Mouse (Mus musculus): Measurements from ENCODE around the gene Gpd1l. TPM values are rescaled to one million over a fixed set of nuclear protein-coding genes. Genes with fewer than 3 reads are reported as not detected.
"Not testable (repeated sequence)": the region's sequence is repeated elsewhere in the genome, so short reads cannot be mapped to it uniquely, and the experiment has no call there.

Gpd1l gene
- total RNA-seq (2014; rRNA removed) (72.1 and 77.7 TPM in 2 replicates), polyA plus RNA-seq (2015; fragmentation: Nextera tagmentation; extraction: Ambion mirVana) (39.2 and 39.3 TPM in 2 replicates)

GRCm38 (mm10) chr9:114933723-114934171 lies at the start of gene Gpd1l:
TSS of gene Gpd1l (minus strand) at chr9:114933987.
- under 1% methylated on average over 27 of the region's 30 CpGs for WGBS
- DNase-seq (ENCODE audit: low spot score) (peak; percentile 91), ATAC-seq (ENCODE audit: low FRiP score) (peak; percentile 94)
- H3K9me3 ChIP-seq (ENCODE audit: low read length) = no peaks in the 10 kb centered on the region
- no peaks in the 10 kb centered on the region; the same call in 1 of the 2 replicates for H3K4me1 ChIP-seq (ENCODE audit: insufficient read depth, low read length)
- H3K27me3 ChIP-seq (ENCODE audit: insufficient read depth, low read length) = no peaks in the 10 kb centered on the region
- TF ChIP-seq CTCF (IDR thresholded peaks at IDR 0.05) = no peak
- no peaks in the 10 kb centered on the region for H3K36me3 ChIP-seq (ENCODE audit: insufficient read depth, low read length)
- H3K27ac ChIP-seq (ENCODE audit: low read depth, low read length) = peak within 1 kb of the TSS; percentile 72
- H3K9ac ChIP-seq (replicated peaks; ENCODE audit: low read length, poor library complexity, severe bottlenecking) = peak within 1 kb of the TSS; percentile 76
- H3K4me2 ChIP-seq (ENCODE audit: low read depth, low read length, poor library complexity, severe bottlenecking) = peak within 1 kb of the TSS; percentile 98
- peak within 1 kb of the TSS; percentile 75 for H3K4me3 ChIP-seq (ENCODE audit: low read depth, low read length)

DNA sequence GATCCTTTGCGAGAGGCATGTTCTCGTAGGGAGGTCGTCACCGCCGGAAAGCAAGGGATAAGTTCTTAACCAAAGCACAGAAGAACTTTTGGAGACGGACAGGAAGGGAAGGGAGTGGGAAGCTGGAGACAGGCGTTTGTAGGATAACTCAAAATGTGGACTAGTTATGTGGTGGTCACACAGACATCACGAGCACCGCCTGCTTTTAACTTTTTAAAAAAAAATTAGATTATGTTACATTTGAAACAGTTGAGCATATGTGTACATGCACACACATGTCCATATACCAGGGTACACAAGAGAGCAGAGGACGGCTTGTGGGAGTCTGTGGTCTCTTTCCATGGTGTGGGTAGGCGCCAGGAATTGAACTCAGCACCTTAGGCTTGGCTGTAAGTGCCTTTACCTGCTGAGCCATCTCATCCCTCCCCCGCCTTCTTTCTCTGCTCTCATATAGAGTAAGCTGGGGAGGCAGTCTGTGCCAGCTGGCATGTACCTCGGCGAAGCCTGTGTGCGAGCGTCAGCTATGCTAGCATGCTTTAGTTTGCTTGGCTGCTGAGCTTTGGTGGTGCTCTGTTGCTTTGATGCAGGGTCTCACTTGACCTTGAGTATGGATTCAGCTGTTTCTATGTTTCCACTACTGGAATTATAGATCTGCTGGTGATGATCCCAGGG lies 49.0 kb upstream of the Gpd1l start, which contains the start of gene Rps27rt:
Gene Rps27rt, minus strand, starts transcription at position 51 of the 672 bp plus-strand sequence.
- Histone ChIP-seq H3K27ac (ENCODE audit: low read depth, low read length) (no peak within 1 kb of the TSS), H3K4me1 (ENCODE audit: insufficient read depth, low read length) (peaks cover 9% of the 10 kb centered on the region; the same call in 1 of the 2 replicates), H3K9ac (replicated peaks; ENCODE audit: low read length, poor library complexity, severe bottlenecking) (no peak within 1 kb of the TSS), H3K4me3 (ENCODE audit: low read depth, low read length) (no peak within 1 kb of the TSS), H3K27me3 (ENCODE audit: insufficient read depth, low read length) (no peaks in the 10 kb centered on the region; the same call in 1 of the 2 replicates), H3K36me3 (ENCODE audit: insufficient read depth, low read length) (no peaks in the 10 kb centered on the region), H3K4me2 (ENCODE audit: low read depth, low read length, poor library complexity, severe bottlenecking) (no peak within 1 kb of the TSS), H3K9me3 (ENCODE audit: low read length) (no peaks in the 10 kb centered on the region)
- WGBS = 94% methylated on average over 16 of the region's 16 CpGs
- ATAC-seq (ENCODE audit: low FRiP score) (no peak), DNase-seq (ENCODE audit: low spot score) (peak; percentile 19)
- no peak for TF ChIP-seq CTCF (IDR thresholded peaks at IDR 0.05)

GRCm38 (mm10) chr9:114979969-114980368 lies 46.2 kb upstream of the Gpd1l start:
- Histone ChIP-seq H3K4me2 (ENCODE audit: low read depth, low read length, poor library complexity, severe bottlenecking) (peak overlapping the region; percentile 75), H3K27me3 (ENCODE audit: insufficient read depth, low read length) (no peaks in the 10 kb centered on the region; the same call in 1 of the 2 replicates), H3K9me3 (ENCODE audit: low read length) (no peaks in the 10 kb centered on the region), H3K27ac (ENCODE audit: low read depth, low read length) (no peak overlapping the region), H3K36me3 (ENCODE audit: insufficient read depth, low read length) (no peaks in the 10 kb centered on the region), H3K4me3 (ENCODE audit: low read depth, low read length) (peak overlapping the region; percentile 76; the same call in 1 of the 2 replicates), H3K9ac (replicated peaks; ENCODE audit: low read length, poor library complexity, severe bottlenecking) (no peak overlapping the region), H3K4me1 (ENCODE audit: insufficient read depth, low read length) (peaks cover 9% of the 10 kb centered on the region; the same call in 1 of the 2 replicates)
- DNase-seq (ENCODE audit: low spot score) (no peak), ATAC-seq (ENCODE audit: low FRiP score) (no peak)
- 70% methylated on average over 6 of the region's 6 CpGs for WGBS
- no peak for TF ChIP-seq CTCF (IDR thresholded peaks at IDR 0.05)

- under 1% methylated on average over 48 of the region's 86 CpGs for WGBS
- ATAC-seq (ENCODE audit: low FRiP score) (peak; percentile 79), DNase-seq (ENCODE audit: low spot score) (peak; percentile 78)
- no peaks in the 10 kb centered on the region for H3K9me3 ChIP-seq (ENCODE audit: low read length)
- peak within 1 kb of the TSS; percentile 76 for H3K4me3 ChIP-seq (ENCODE audit: low read depth, low read length)
- H3K36me3 ChIP-seq (ENCODE audit: insufficient read depth, low read length) = no peaks in the 10 kb centered on the region
- peak within 1 kb of the TSS; percentile 75 for H3K4me2 ChIP-seq (ENCODE audit: low read depth, low read length, poor library complexity, severe bottlenecking)
- H3K9ac ChIP-seq (replicated peaks; ENCODE audit: low read length, poor library complexity, severe bottlenecking) = peak within 1 kb of the TSS; percentile 88
- peak within 1 kb of the TSS; percentile 65 for H3K27ac ChIP-seq (ENCODE audit: low read depth, low read length)
- H3K27me3 ChIP-seq (ENCODE audit: insufficient read depth, low read length) = no peaks in the 10 kb centered on the region; the same call in 1 of the 2 replicates
- H3K4me1 ChIP-seq (ENCODE audit: insufficient read depth, low read length) = peaks cover 9% of the 10 kb centered on the region; the same call in 1 of the 2 replicates
- peak; percentile 59 for TF ChIP-seq CTCF (IDR thresholded peaks at IDR 0.05)
Measured at GRCm38 (mm10) chr9:114978281-114979111, 44.7 kb upstream of the Gpd1l start, which contains the start of gene Osbpl10. TSS of gene Osbpl10 (plus strand) at chr9:114978569.

DNA sequence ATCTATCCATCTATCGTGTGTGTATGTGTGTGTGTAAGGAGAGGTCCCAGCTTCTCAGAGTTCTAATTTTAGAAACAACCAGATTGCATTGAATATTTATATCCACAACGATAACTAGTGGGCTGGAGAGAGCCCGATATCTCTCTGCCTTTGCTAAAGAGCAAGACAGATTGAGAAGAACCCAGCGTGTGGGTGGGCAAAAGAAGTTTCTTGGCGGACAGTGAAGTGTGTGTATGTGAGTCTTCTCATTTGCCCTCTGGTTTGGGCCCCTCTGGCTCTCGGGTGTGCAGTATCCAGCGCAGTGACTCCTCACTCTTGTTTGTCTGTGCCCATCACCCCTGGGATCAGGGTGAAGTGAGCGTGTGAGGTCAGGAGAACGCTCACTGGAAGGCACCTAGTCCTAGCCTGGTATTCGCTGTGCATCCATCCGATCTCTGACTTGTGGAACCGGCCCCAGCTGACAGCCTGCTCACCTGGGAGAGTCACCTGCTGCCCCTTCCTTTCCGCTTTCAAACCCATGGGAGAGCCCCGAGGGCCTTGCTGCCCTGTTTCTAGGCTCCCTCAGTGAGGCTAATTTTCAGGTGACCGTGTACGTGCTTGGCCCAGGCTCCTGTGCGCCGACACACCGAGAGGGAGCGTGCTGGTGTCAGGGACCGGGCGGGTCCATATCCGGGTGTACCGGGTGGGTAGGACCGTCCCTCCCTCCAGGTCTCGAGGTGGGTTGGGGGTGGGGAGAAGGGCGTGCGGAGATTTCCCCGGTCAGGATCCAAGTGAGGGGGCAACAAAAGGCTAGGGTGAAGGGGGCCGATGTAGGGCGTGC lies 43.9 kb upstream of the Gpd1l start:
- peak; percentile 63; the same call in 1 of the 2 replicates for ATAC-seq (ENCODE audit: low FRiP score)
- TF ChIP-seq CTCF (IDR thresholded peaks at IDR 0.05) = peak; percentile 29
- peak overlapping the region; percentile 76 for H3K4me3 ChIP-seq (ENCODE audit: low read depth, low read length)
- peak; percentile 15 for DNase-seq (ENCODE audit: low spot score)
- no peaks in the 10 kb centered on the region; the same call in 1 of the 2 replicates for H3K27me3 ChIP-seq (ENCODE audit: insufficient read depth, low read length)
- H3K27ac ChIP-seq (ENCODE audit: low read depth, low read length) = peak overlapping the region; percentile 65
- H3K4me2 ChIP-seq (ENCODE audit: low read depth, low read length, poor library complexity, severe bottlenecking) = peak overlapping the region; percentile 75
- peaks cover 9% of the 10 kb centered on the region; the same call in 1 of the 2 replicates for H3K4me1 ChIP-seq (ENCODE audit: insufficient read depth, low read length)
- H3K9ac ChIP-seq (replicated peaks; ENCODE audit: low read length, poor library complexity, severe bottlenecking) = peak overlapping the region; percentile 88
- 8% methylated on average over 31 of the region's 31 CpGs for WGBS
- no peaks in the 10 kb centered on the region for H3K9me3 ChIP-seq (ENCODE audit: low read length)
- H3K36me3 ChIP-seq (ENCODE audit: insufficient read depth, low read length) = no peaks in the 10 kb centered on the region

DNA sequence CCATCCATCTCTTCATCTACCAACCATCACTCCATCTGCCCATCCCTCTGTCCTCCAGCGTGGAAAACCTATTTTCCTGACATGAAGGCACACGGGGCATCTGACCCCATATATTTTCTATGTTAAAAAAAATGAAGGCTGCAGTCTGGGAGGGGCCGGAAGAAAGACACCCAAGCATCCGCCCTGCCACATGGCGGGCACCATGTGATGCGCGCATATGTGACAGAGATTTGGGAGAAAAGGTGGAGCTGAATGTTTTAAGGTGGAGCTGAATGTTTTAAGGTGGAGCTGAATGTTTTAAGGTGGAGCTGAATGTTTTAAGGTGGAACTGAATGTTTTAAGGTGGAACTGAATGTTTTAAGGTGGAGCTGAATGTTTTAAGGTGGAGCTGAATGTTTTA lies 32.5 kb upstream of the Gpd1l start:
- H3K4me1 ChIP-seq (ENCODE audit: insufficient read depth, low read length); H3K36me3 ChIP-seq (ENCODE audit: insufficient read depth, low read length); H3K4me2 ChIP-seq (ENCODE audit: low read depth, low read length, poor library complexity, severe bottlenecking); ATAC-seq (ENCODE audit: low FRiP score); H3K9me3 ChIP-seq (ENCODE audit: low read length); H3K4me3 ChIP-seq (ENCODE audit: low read depth, low read length); DNase-seq (ENCODE audit: low spot score); H3K27me3 ChIP-seq (ENCODE audit: insufficient read depth, low read length); H3K27ac ChIP-seq (ENCODE audit: low read depth, low read length); H3K9ac ChIP-seq (replicated peaks; ENCODE audit: low read length, poor library complexity, severe bottlenecking): not testable (repeated sequence)
- WGBS = 84% methylated on average over 7 of the region's 7 CpGs
